Mouse (Mus musculus) cortical plate, adult 2 months (tissue): ENCODE data around the gene Ccdc33.

Source experiments
- CTCF ChIP-seq: fragments of 200-500 bp; IDR thresholded peaks from 2 replicates; pipeline ENCODE4 v1.5.1; 2011; ENCODE audit warnings: mild to moderate bottlenecking, control low read depth, low read length; ENCODE audit not compliant: insufficient read depth; ENCODE audit errors: extremely low read depth
- POLR2A ChIP-seq: fragments of 200-500 bp; IDR thresholded peaks from 2 replicates; pipeline ENCODE4 v1.6.1; 2011; ENCODE audit warnings: mild to moderate bottlenecking, low read length, control low read depth; ENCODE audit not compliant: insufficient read depth; ENCODE audit errors: extremely low read depth

DNA sequence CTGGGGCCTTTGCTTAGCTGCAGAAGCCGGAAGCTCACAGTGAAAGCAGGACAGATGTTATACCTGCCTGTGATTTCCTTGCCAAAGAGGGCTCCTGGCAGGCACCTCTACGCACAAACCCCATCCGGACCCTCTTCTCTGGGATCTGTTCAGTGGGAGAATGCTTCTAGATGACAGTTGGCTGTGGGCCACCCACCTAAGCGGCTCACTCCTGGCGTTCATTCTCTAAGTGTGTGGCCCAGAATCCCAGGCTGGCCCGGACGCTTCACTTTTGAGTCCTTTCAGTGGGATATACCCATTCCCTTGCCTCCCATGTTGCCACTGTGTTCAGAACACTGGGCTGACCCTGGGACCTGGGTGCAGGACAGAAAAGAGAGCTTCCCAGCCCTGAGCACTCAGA, 31.8 kb downstream of the Ccdc33 start:
- no peak for TF ChIP-seq CTCF
- TF ChIP-seq POLR2A: no peak
